In the genomic region with DNA sequence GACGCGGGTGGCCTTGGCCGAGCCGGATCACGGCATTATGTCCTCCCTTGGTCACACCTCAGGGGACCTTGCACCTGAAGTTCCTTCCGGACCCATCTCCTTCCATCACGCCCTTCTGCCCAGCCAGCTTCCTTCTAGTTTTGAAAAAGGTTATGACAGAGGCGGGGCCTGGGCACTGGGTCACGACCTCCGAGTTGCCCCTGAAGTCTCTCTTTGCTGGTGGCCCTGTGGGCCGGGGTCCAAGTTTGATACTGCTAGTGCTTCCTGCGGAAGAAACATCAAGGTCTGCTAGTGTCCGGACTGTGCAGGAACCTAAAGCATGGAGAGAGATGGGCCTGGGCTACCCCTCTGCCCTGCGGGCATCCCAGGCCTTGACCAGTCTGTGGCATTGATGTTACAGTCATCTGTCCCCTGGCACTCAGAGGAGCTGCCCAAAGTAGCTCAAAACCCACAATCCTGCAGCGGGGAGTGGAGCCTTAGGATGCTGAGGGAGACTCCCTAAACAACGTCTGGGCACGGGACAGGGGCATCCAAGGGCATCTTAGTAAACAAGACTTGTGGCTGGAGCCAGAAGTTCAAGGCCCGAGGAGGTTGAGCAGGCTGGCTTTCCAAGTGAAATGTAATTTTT, we compare ENCODE assay signal across 8 mouse cellular contexts. TPM values are rescaled to one million over a fixed set of nuclear protein-coding genes. Genes with fewer than 3 reads are reported as not detected.
DNase-seq lines count a peak whose midpoint lies in the region; ATAC-seq and TF ChIP-seq lines count a peak whose summit lies in the region.

No protein-coding gene starts in this region.

- no peaks in the 10 kb centered on the region for H3K9me3 ChIP-seq in kidney, embryonic 14.5 days (ENCODE audit: control insufficient read depth, low read length)
- H3K9me3 ChIP-seq in embryonic facial prominence, embryonic 13.5 days: no peaks in the 10 kb centered on the region
- no peaks in the 10 kb centered on the region for H3K9me3 ChIP-seq in intestine, embryonic 16.5 days (ENCODE audit: control insufficient read depth, low read length)
- H3K9me3 ChIP-seq in midbrain, postnatal 0 days (ENCODE audit: low read length): no peaks in the 10 kb centered on the region

- WGBS in kidney, embryonic 14.5 days: 22% methylated on average over 18 of the region's 18 CpGs
- 20% methylated on average over 18 of the region's 18 CpGs for WGBS in embryonic facial prominence, embryonic 13.5 days
- 21% methylated on average over 18 of the region's 18 CpGs for WGBS in intestine, embryonic 16.5 days
- 17% methylated on average over 18 of the region's 18 CpGs for WGBS in midbrain, postnatal 0 days

- DNase-seq in kidney, adult 9 months: no peak
- DNase-seq in midbrain, postnatal 0 days (ENCODE audit: low spot score): no peak
- DNase-seq in left cerebral cortex, postnatal 4 days: no peak
- no peak for DNase-seq in left cerebral cortex, adult 11 months (ENCODE audit: low spot score)
- DNase-seq in ovary, adult 18-20 months (ENCODE audit: low spot score): no peak

- intact Hi-C loops in left cerebral cortex, postnatal 4 days (cut with DNase I): loop anchor here (10.0 kb wide), 1 partner anchor 128 kb away; no protein-coding TSS in a partner anchor

- peak overlapping the region; percentile 44 for H3K9ac ChIP-seq in kidney, embryonic 14.5 days (ENCODE audit: low read depth, low read length)
- H3K9ac ChIP-seq in embryonic facial prominence, embryonic 13.5 days: peak overlapping the region; percentile 77
- H3K9ac ChIP-seq in intestine, embryonic 16.5 days (ENCODE audit: low read depth, low read length): peak overlapping the region; percentile 69
- peak overlapping the region; percentile 82 for H3K9ac ChIP-seq in midbrain, postnatal 0 days (replicated peaks; ENCODE audit: low read length, poor library complexity, severe bottlenecking)

- H3K36me3 ChIP-seq in kidney, embryonic 14.5 days (ENCODE audit: control insufficient read depth, insufficient read depth, low read length): no peaks in the 10 kb centered on the region
- H3K36me3 ChIP-seq in embryonic facial prominence, embryonic 13.5 days: 0 out of 2 replicates have a peak, but pooled peaks cover under 1% of the 10 kb centered on the region
- H3K36me3 ChIP-seq in intestine, embryonic 16.5 days (ENCODE audit: control insufficient read depth, insufficient read depth, low read length): no peaks in the 10 kb centered on the region
- no peaks in the 10 kb centered on the region; the same call in 1 of the 2 replicates for H3K36me3 ChIP-seq in midbrain, postnatal 0 days (ENCODE audit: insufficient read depth, low read length)

- 0 out of 2 replicates have a peak, but pooled peaks cover 16% of the 10 kb centered on the region for H3K27me3 ChIP-seq in kidney, embryonic 14.5 days (ENCODE audit: control insufficient read depth, insufficient read depth, low read length)
- H3K27me3 ChIP-seq in embryonic facial prominence, embryonic 13.5 days: peaks cover 24% of the 10 kb centered on the region
- H3K27me3 ChIP-seq in intestine, embryonic 16.5 days (replicated peaks; ENCODE audit: control insufficient read depth, insufficient read depth, low read length): peaks cover 12% of the 10 kb centered on the region; the same call in 1 of the 2 replicates
- no peaks in the 10 kb centered on the region for H3K27me3 ChIP-seq in midbrain, postnatal 0 days (ENCODE audit: insufficient read depth, low read length)

- H3K4me3 ChIP-seq in kidney, embryonic 14.5 days (ENCODE audit: low read length): peak overlapping the region; percentile 50
- peak overlapping the region; percentile 63 for H3K4me3 ChIP-seq in embryonic facial prominence, embryonic 13.5 days
- H3K4me3 ChIP-seq in intestine, embryonic 16.5 days (ENCODE audit: low read length): peak overlapping the region; percentile 66
- peak overlapping the region; percentile 62 for H3K4me3 ChIP-seq in midbrain, postnatal 0 days (ENCODE audit: low read depth, low read length)

- peaks cover 7% of the 10 kb centered on the region; the same call in 1 of the 2 replicates for H3K4me1 ChIP-seq in kidney, embryonic 14.5 days (ENCODE audit: control insufficient read depth, insufficient read depth, low read length)
- peaks cover 10% of the 10 kb centered on the region for H3K4me1 ChIP-seq in embryonic facial prominence, embryonic 13.5 days
- peaks cover 10% of the 10 kb centered on the region; the same call in 1 of the 2 replicates for H3K4me1 ChIP-seq in intestine, embryonic 16.5 days (ENCODE audit: control insufficient read depth, insufficient read depth, low read length)
- H3K4me1 ChIP-seq in midbrain, postnatal 0 days (ENCODE audit: insufficient read depth, low read length): peaks cover 5% of the 10 kb centered on the region

- peak overlapping the region; percentile 82 for H3K4me2 ChIP-seq in kidney, embryonic 14.5 days (replicated peaks; ENCODE audit: low read depth, low read length)
- H3K4me2 ChIP-seq in embryonic facial prominence, embryonic 13.5 days: peak overlapping the region; percentile 95
- H3K4me2 ChIP-seq in intestine, embryonic 16.5 days (ENCODE audit: low read depth, low read length): peak overlapping the region; percentile 99
- peak overlapping the region; percentile 85 for H3K4me2 ChIP-seq in midbrain, postnatal 0 days (ENCODE audit: low read depth, low read length, poor library complexity, severe bottlenecking)

- peak; percentile 24; the same call in 1 of the 2 replicates for ATAC-seq in kidney, embryonic 14.5 days (ENCODE audit: low FRiP score, low TSS enrichment)
- 0 out of 2 replicates have a peak, but pooled peaks have one; percentile 3 for ATAC-seq in embryonic facial prominence, embryonic 13.5 days (ENCODE audit: insufficient number of reproducible peaks, insufficient read depth, low FRiP score, low TSS enrichment, low read depth)
- ATAC-seq in intestine, embryonic 16.5 days: no peak
- ATAC-seq in midbrain, postnatal 0 days (ENCODE audit: low FRiP score): no peak

- TF ChIP-seq CTCF in midbrain, postnatal 0 days (IDR thresholded peaks at IDR 0.05): no peak

- H3K27ac ChIP-seq in kidney, embryonic 14.5 days (ENCODE audit: low read depth, low read length): no peak overlapping the region
- H3K27ac ChIP-seq in embryonic facial prominence, embryonic 13.5 days: no peak overlapping the region
- H3K27ac ChIP-seq in intestine, embryonic 16.5 days (ENCODE audit: low read length): no peak overlapping the region
- peak overlapping the region; percentile 27; the same call in 1 of the 2 replicates for H3K27ac ChIP-seq in midbrain, postnatal 0 days (ENCODE audit: low read depth, low read length)

RNA-seq across cellular contexts. Expression of a gene that starts 10.3 kb away (rescaled TPM):
- 3.6 and 6.0 TPM in 2 replicates for polyA plus RNA-seq in kidney, embryonic 14.5 days (2014; fragmentation: Nextera tagmentation; extraction: Ambion mirVana)
- polyA plus RNA-seq in embryonic facial prominence, embryonic 13.5 days (2015; fragmentation: Nextera tagmentation; extraction: Ambion mirVana): 11.4 and 12.8 TPM in 2 replicates
- polyA plus RNA-seq in intestine, embryonic 16.5 days (2015; fragmentation: Nextera tagmentation; extraction: Ambion mirVana): 5.8 and 6.9 TPM in 2 replicates
- 59.8 and 67.1 TPM in 2 replicates for total RNA-seq in midbrain, postnatal 0 days (2014; rRNA removed)
- polyA plus RNA-seq in midbrain, postnatal 0 days (2015; fragmentation: Nextera tagmentation; extraction: Ambion mirVana): 67.4 and 67.6 TPM in 2 replicates
- 100 to 1,000 TPM; 127 to 138 TPM for total RNA-seq in left cerebral cortex, postnatal 4 days (2021)

Comparison
In these comparisons a context has a peak if more than half of its experiments do, and no peak if none do; other contexts are left out.
1. ATAC-seq: peak in kidney, embryonic 14.5 days (single experiment) and embryonic facial prominence, embryonic 13.5 days (single experiment); none in intestine, embryonic 16.5 days (single experiment) and midbrain, postnatal 0 days (single experiment).
2. Peak in every context shown above with its lines, with median percentiles within 50 percentile points of each other: H3K4me2 ChIP-seq, H3K4me3 ChIP-seq and H3K9ac ChIP-seq.